ENCODE assay signal across 8 mouse cellular contexts in the genomic region with DNA sequence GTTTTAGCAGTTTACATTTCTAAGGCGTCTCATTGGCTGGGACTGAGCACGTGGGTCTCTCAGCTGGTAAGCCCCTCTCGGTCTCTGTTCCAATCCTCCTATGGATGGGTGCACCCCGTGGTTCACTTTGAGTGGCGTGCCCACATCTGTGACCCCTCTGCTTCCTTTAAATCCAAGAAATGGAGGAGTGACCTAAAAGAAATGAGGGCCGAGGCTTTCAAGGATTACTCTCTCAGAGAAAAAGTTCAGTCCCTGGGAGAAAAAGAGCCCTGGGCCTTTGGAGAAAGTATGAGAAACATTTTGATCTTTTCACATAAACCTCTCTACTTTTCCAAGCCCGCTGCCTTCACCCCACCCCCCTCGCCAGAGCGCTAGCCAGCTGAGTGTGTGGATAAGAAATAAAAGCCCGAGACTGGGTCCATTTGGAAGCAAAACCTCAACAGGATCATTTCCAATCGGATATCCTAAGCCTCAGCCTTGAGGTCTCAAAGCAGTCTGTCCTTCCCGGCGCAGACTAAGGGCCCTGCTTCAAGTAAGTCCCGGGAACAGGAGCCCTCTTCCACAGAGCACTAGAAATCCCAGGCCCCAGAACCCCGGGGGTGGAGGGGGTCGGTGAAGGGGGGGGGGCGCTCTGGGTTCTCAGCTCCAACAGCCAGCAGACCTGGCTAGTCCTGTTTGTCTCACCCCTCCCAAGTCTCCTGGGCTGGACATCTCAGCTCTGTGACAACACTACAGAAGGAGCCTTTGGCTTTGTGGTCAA. TPM values are rescaled to one million over a fixed set of nuclear protein-coding genes. Genes with fewer than 3 reads are reported as not detected.
A peak's percentile ranks its signal among the peaks of the same experiment; 100 is the strongest.
DNase-seq lines count a peak whose midpoint lies in the region; ATAC-seq lines count a peak whose summit lies in the region.

No protein-coding gene starts in this region.

- H3K4me2 ChIP-seq in limb, embryonic 11.5 days (ENCODE audit: low read depth, severe bottlenecking) = peak overlapping the region; percentile 62
- peak overlapping the region; percentile 57 for H3K4me2 ChIP-seq in midbrain, embryonic 12.5 days (replicated peaks)

- 0 out of 2 replicates have a peak, but pooled peaks cover 4% of the 10 kb centered on the region for H3K9me3 ChIP-seq in forebrain, embryonic 10.5 days
- no peaks in the 10 kb centered on the region for H3K9me3 ChIP-seq in limb, embryonic 11.5 days (ENCODE audit: control insufficient read depth, low read length)
- H3K9me3 ChIP-seq in midbrain, embryonic 12.5 days = no peaks in the 10 kb centered on the region

- peak overlapping the region; percentile 56 for H3K9ac ChIP-seq in limb, embryonic 11.5 days (ENCODE audit: low read length)
- peak overlapping the region; percentile 51 for H3K9ac ChIP-seq in midbrain, embryonic 12.5 days (replicated peaks)

- intact Hi-C loops in heart, postnatal 10 days (cut with DNase I) = no loop called here
- intact Hi-C loops in left cerebral cortex, postnatal 25 days (cut with DNase I) = no loop called here

- peak; percentile 91 for ATAC-seq in limb, embryonic 11.5 days (ENCODE audit: insufficient number of reproducible peaks, low FRiP score, low TSS enrichment, low read depth)
- peak; percentile 89 for ATAC-seq in midbrain, embryonic 12.5 days (ENCODE audit: low FRiP score, low read depth)

- H3K4me1 ChIP-seq in forebrain, embryonic 10.5 days = peaks cover 73% of the 10 kb centered on the region
- H3K4me1 ChIP-seq in limb, embryonic 11.5 days (ENCODE audit: control insufficient read depth, insufficient read depth, low read length) = peaks cover 20% of the 10 kb centered on the region
- peaks cover 57% of the 10 kb centered on the region for H3K4me1 ChIP-seq in midbrain, embryonic 12.5 days

- H3K4me3 ChIP-seq in forebrain, embryonic 10.5 days = peak overlapping the region; percentile 51
- H3K4me3 ChIP-seq in limb, embryonic 11.5 days (ENCODE audit: low read depth, low read length) = peak overlapping the region; percentile 7
- peak overlapping the region; percentile 38 for H3K4me3 ChIP-seq in midbrain, embryonic 12.5 days

- under 1% methylated on average over 17 of the region's 17 CpGs for WGBS in forebrain, embryonic 10.5 days
- under 1% methylated on average over 17 of the region's 17 CpGs for WGBS in limb, embryonic 11.5 days
- WGBS in midbrain, embryonic 12.5 days = 0% methylated on average over 17 of the region's 17 CpGs

- no peaks in the 10 kb centered on the region for H3K36me3 ChIP-seq in forebrain, embryonic 10.5 days (replicated peaks)
- H3K36me3 ChIP-seq in limb, embryonic 11.5 days (ENCODE audit: control insufficient read depth, insufficient read depth, low read length) = no peaks in the 10 kb centered on the region
- no peaks in the 10 kb centered on the region for H3K36me3 ChIP-seq in midbrain, embryonic 12.5 days

- H3K27ac ChIP-seq in forebrain, embryonic 10.5 days = peak overlapping the region; percentile 85
- H3K27ac ChIP-seq in limb, embryonic 11.5 days (replicated peaks; ENCODE audit: low read depth, low read length) = peak overlapping the region; percentile 85
- peak overlapping the region; percentile 88 for H3K27ac ChIP-seq in midbrain, embryonic 12.5 days (replicated peaks)

- peak; percentile 33 for DNase-seq in cerebellum, postnatal 14 days
- no peak for DNase-seq in cerebellum, adult 9-10 months
- peak; percentile 83 for DNase-seq in forebrain, embryonic 10.5 days (ENCODE audit: extremely low spot score, low spot score)
- peak; percentile 70 to 71 for DNase-seq in heart, postnatal 10 days
- peak; percentile 78 for DNase-seq in limb, embryonic 11.5 days (ENCODE audit: low spot score)
- DNase-seq in thymus, postnatal 4 days = no peak
- DNase-seq in left cerebral cortex, postnatal 25 days (ENCODE audit: low spot score in 2 of 2) = no peak

- peaks cover 75% of the 10 kb centered on the region for H3K27me3 ChIP-seq in forebrain, embryonic 10.5 days (ENCODE audit: poor library complexity, severe bottlenecking)
- no peaks in the 10 kb centered on the region for H3K27me3 ChIP-seq in limb, embryonic 11.5 days (ENCODE audit: control insufficient read depth, insufficient read depth, low read length)
- H3K27me3 ChIP-seq in midbrain, embryonic 12.5 days = peaks cover 32% of the 10 kb centered on the region

RNA-seq across cellular contexts. Expression of gene Axin2, which starts 28.9 kb away (rescaled TPM):
- 12.8 and 14.3 TPM in 2 replicates for polyA plus RNA-seq in forebrain, embryonic 10.5 days (2016; fragmentation: Nextera tagmentation; extraction: Ambion mirVana)
- 1 to 10 TPM; 5.4 to 6.0 TPM for total RNA-seq in heart, postnatal 10 days (2021)
- polyA plus RNA-seq in limb, embryonic 11.5 days (2014; fragmentation: Nextera tagmentation; extraction: Ambion mirVana) = 15.4 and 15.8 TPM in 2 replicates
- 19.8 and 28.1 TPM in 2 replicates for polyA plus RNA-seq in midbrain, embryonic 12.5 days (2016; fragmentation: Nextera tagmentation; extraction: Ambion mirVana)
- 10 to 100 TPM; 32.4 to 33.9 TPM for total RNA-seq in left cerebral cortex, postnatal 25 days (2021)

Comparison
In these comparisons a context has a peak if more than half of its experiments do, and no peak if none do; other contexts are left out.
1. DNase-seq: peak in cerebellum, postnatal 14 days (2 of 2), forebrain, embryonic 10.5 days (single experiment), heart, postnatal 10 days (2 of 2) and limb, embryonic 11.5 days (single experiment); none in cerebellum, adult 9-10 months (single experiment), thymus, postnatal 4 days (single experiment) and left cerebral cortex, postnatal 25 days (0 of 2).
2. Peak in every context shown above with its lines, with median percentiles within 50 percentile points of each other: H3K27ac ChIP-seq and H3K4me3 ChIP-seq.